9 mouse cellular contexts compared by ENCODE assay signal in the genomic region with DNA sequence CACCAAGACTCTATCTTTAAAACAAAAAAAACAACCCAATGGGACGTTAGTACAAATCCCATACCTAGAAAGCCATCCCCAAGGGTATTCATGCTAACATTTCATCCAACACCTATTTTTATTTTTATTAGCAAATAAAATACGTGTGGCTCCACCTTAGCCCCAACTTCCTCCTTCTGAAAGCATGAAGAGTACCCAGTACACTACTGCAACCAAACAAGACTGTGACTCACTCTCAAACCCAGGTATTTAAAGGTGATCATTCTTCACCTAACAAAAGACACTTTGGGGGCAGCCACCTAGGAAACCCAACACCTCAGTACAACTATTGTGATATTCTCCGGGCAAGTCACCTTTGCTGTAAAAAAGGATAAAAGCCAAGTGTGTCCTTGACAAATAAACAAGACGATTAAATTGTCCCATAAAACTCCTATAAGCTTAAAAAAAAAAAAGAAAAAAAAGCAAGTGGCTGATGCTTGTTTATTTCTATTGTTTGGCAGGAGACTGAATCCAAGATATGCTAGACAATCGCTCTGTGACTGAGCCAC. TPM values are rescaled to one million over a fixed set of nuclear protein-coding genes. Genes with fewer than 3 reads are reported as not detected.
DNase-seq lines count a peak whose midpoint lies in the region; ATAC-seq and TF ChIP-seq lines count a peak whose summit lies in the region.
"Had no signal": no experiment of that assay in that cellular context is flagged by ENCODE, and none has a peak within 500 bp of the region (broad histone marks: within the 10 kb centered on the region; RNA-seq: fewer than 3 reads in every experiment).

No protein-coding gene starts in this region.

- DNase-seq in kidney, postnatal 0 days (ENCODE audit: low spot score), result no peak
- DNase-seq in kidney, adult 11 months, result no peak
- DNase-seq in embryonic facial prominence, embryonic 10.5 days (ENCODE audit: low spot score), result no peak
- DNase-seq in layer of hippocampus, postnatal 25 days (ENCODE audit: extremely low spot score in 1 of 2, low spot score in 1 of 2), result no peak
- no peak for DNase-seq in left cerebral cortex, adult 8-10 months (ENCODE audit: low spot score in 2 of 2)
- no peak for DNase-seq in embryo, embryonic 11 days
- DNase-seq: adrenal gland, postnatal 10 days had no signal

- H3K9me3 ChIP-seq in kidney, postnatal 0 days (replicated peaks; ENCODE audit: low read length), result no peaks in the 10 kb centered on the region
- H3K9me3 ChIP-seq in embryonic facial prominence, embryonic 10.5 days, result no peaks in the 10 kb centered on the region
- no peaks in the 10 kb centered on the region for H3K9me3 ChIP-seq in intestine, embryonic 16.5 days (ENCODE audit: control insufficient read depth, low read length)
- H3K9me3 ChIP-seq in neural tube, embryonic 12.5 days, result no peaks in the 10 kb centered on the region

- 8% methylated on average over 5 of the region's 5 CpGs for WGBS in kidney, postnatal 0 days
- 36% methylated on average over 5 of the region's 5 CpGs for WGBS in embryonic facial prominence, embryonic 10.5 days
- 19% methylated on average over 5 of the region's 5 CpGs for WGBS in intestine, embryonic 16.5 days
- 34% methylated on average over 5 of the region's 5 CpGs for WGBS in neural tube, embryonic 12.5 days

- H3K27me3 ChIP-seq in kidney, postnatal 0 days (ENCODE audit: insufficient read depth, low read length), result no peaks in the 10 kb centered on the region
- no peaks in the 10 kb centered on the region for H3K27me3 ChIP-seq in embryonic facial prominence, embryonic 10.5 days (replicated peaks; ENCODE audit: low read depth, poor library complexity, severe bottlenecking)
- no peaks in the 10 kb centered on the region for H3K27me3 ChIP-seq in intestine, embryonic 16.5 days (replicated peaks; ENCODE audit: control insufficient read depth, insufficient read depth, low read length)
- H3K27me3 ChIP-seq in neural tube, embryonic 12.5 days (replicated peaks), result no peaks in the 10 kb centered on the region

- peak overlapping the region; percentile 81 for H3K4me2 ChIP-seq in kidney, postnatal 0 days (ENCODE audit: low read length)
- peak overlapping the region; percentile 55 for H3K4me2 ChIP-seq in intestine, embryonic 16.5 days (ENCODE audit: low read depth, low read length)
- H3K4me2 ChIP-seq in neural tube, embryonic 12.5 days (replicated peaks), result peak overlapping the region; percentile 66

- TF ChIP-seq CTCF in kidney, postnatal 0 days (IDR thresholded peaks at IDR 0.05; ENCODE audit: low read depth), result no peak

- H3K4me3 ChIP-seq in kidney, postnatal 0 days (replicated peaks; ENCODE audit: low read depth, low read length), result peak overlapping the region; percentile 96
- H3K4me3 ChIP-seq in embryonic facial prominence, embryonic 10.5 days, result peak overlapping the region; percentile 99
- peak overlapping the region; percentile 94 for H3K4me3 ChIP-seq in intestine, embryonic 16.5 days (ENCODE audit: low read length)
- H3K4me3 ChIP-seq in neural tube, embryonic 12.5 days, result peak overlapping the region; percentile 100

- ATAC-seq in kidney, postnatal 0 days (replicated peaks; ENCODE audit: low FRiP score, low read depth), result no peak
- ATAC-seq in intestine, embryonic 16.5 days, result no peak
- ATAC-seq in neural tube, embryonic 12.5 days (ENCODE audit: low FRiP score, low read depth), result no peak

- H3K27ac ChIP-seq in kidney, postnatal 0 days, result peak overlapping the region; percentile 95
- peak overlapping the region; percentile 99 for H3K27ac ChIP-seq in embryonic facial prominence, embryonic 10.5 days (replicated peaks)
- no peak overlapping the region for H3K27ac ChIP-seq in intestine, embryonic 16.5 days (ENCODE audit: low read length)
- peak overlapping the region; percentile 87; the same call in 1 of the 2 replicates for H3K27ac ChIP-seq in neural tube, embryonic 12.5 days

- H3K36me3 ChIP-seq in kidney, postnatal 0 days (ENCODE audit: insufficient read depth, low read length), result peaks cover 11% of the 10 kb centered on the region
- H3K36me3 ChIP-seq in embryonic facial prominence, embryonic 10.5 days (replicated peaks), result peaks cover 48% of the 10 kb centered on the region
- H3K36me3 ChIP-seq in intestine, embryonic 16.5 days (ENCODE audit: control insufficient read depth, insufficient read depth, low read length), result peaks cover 5% of the 10 kb centered on the region; the same call in 1 of the 2 replicates
- peaks cover 18% of the 10 kb centered on the region for H3K36me3 ChIP-seq in neural tube, embryonic 12.5 days

- peaks cover 4% of the 10 kb centered on the region; the same call in 1 of the 2 replicates for H3K4me1 ChIP-seq in kidney, postnatal 0 days (replicated peaks; ENCODE audit: insufficient read depth, low read length)
- H3K4me1 ChIP-seq in embryonic facial prominence, embryonic 10.5 days, result peaks cover 16% of the 10 kb centered on the region
- H3K4me1 ChIP-seq in intestine, embryonic 16.5 days (ENCODE audit: control insufficient read depth, insufficient read depth, low read length), result 0 out of 2 replicates have a peak, but pooled peaks cover 4% of the 10 kb centered on the region
- peaks cover 13% of the 10 kb centered on the region for H3K4me1 ChIP-seq in neural tube, embryonic 12.5 days

- peak overlapping the region; percentile 99 for H3K9ac ChIP-seq in kidney, postnatal 0 days (ENCODE audit: low read depth, low read length)
- peak overlapping the region; percentile 99 for H3K9ac ChIP-seq in intestine, embryonic 16.5 days (ENCODE audit: low read depth, low read length)
- H3K9ac ChIP-seq in neural tube, embryonic 12.5 days, result peak overlapping the region; percentile 99

RNA-seq across cellular contexts. Expression of a gene that starts 1.4 kb away (rescaled TPM):
- 327 and 365 TPM in 2 replicates for polyA plus RNA-seq in kidney, postnatal 0 days (2015; fragmentation: Nextera tagmentation; extraction: Ambion mirVana)
- 593 and 603 TPM in 2 replicates for polyA plus RNA-seq in embryonic facial prominence, embryonic 10.5 days (2016; fragmentation: Nextera tagmentation; extraction: Ambion mirVana)
- 362 and 396 TPM in 2 replicates for polyA plus RNA-seq in intestine, embryonic 16.5 days (2015; fragmentation: Nextera tagmentation; extraction: Ambion mirVana)
- 421 and 426 TPM in 2 replicates for polyA plus RNA-seq in neural tube, embryonic 12.5 days (2016; fragmentation: Nextera tagmentation; extraction: Ambion mirVana)
- total RNA-seq in layer of hippocampus, postnatal 25 days (2021), result 100 to 1,000 TPM; 322 to 331 TPM
- 100 to 1,000 TPM; 311 to 328 (median 321) TPM for total RNA-seq in left cerebral cortex, adult 8-10 months (2022)

RNA-seq across cellular contexts. Expression of a gene that starts 23.1 kb away (rescaled TPM):
- 0.45 and 0.93 TPM in 2 replicates for polyA plus RNA-seq in kidney, postnatal 0 days (2015; fragmentation: Nextera tagmentation; extraction: Ambion mirVana)
- 3.4 and 3.7 TPM in 2 replicates for polyA plus RNA-seq in embryonic facial prominence, embryonic 10.5 days (2016; fragmentation: Nextera tagmentation; extraction: Ambion mirVana)
- 2.1 and 2.4 TPM in 2 replicates for polyA plus RNA-seq in intestine, embryonic 16.5 days (2015; fragmentation: Nextera tagmentation; extraction: Ambion mirVana)
- 6.0 and 6.4 TPM in 2 replicates for polyA plus RNA-seq in neural tube, embryonic 12.5 days (2016; fragmentation: Nextera tagmentation; extraction: Ambion mirVana)
- 1 to 10 TPM; 2.5 to 2.6 TPM for total RNA-seq in layer of hippocampus, postnatal 25 days (2021)
- 10 to 100 TPM in 2 of 4 experiments, 1 to 10 TPM in 2; 2.3 to 10.9 (median 6.9) TPM for total RNA-seq in left cerebral cortex, adult 8-10 months (2022)

RNA-seq across cellular contexts. Expression of a gene that starts 50.5 kb away (rescaled TPM):
- polyA plus RNA-seq in kidney, postnatal 0 days (2015; fragmentation: Nextera tagmentation; extraction: Ambion mirVana), result 3.4 and 3.6 TPM in 2 replicates
- polyA plus RNA-seq in embryonic facial prominence, embryonic 10.5 days (2016; fragmentation: Nextera tagmentation; extraction: Ambion mirVana), result 5.7 and 5.9 TPM in 2 replicates
- polyA plus RNA-seq in intestine, embryonic 16.5 days (2015; fragmentation: Nextera tagmentation; extraction: Ambion mirVana), result 3.4 and 3.8 TPM in 2 replicates
- polyA plus RNA-seq in neural tube, embryonic 12.5 days (2016; fragmentation: Nextera tagmentation; extraction: Ambion mirVana), result 18.8 and 24.3 TPM in 2 replicates
- 10 to 100 TPM; 39.9 to 41.8 TPM for total RNA-seq in layer of hippocampus, postnatal 25 days (2021)
- total RNA-seq in left cerebral cortex, adult 8-10 months (2022), result 10 to 100 TPM; 58.8 to 65.9 (median 63.1) TPM

RNA-seq across cellular contexts. Expression of a gene that starts 56.7 kb away (rescaled TPM):
- 155 and 188 TPM in 2 replicates for polyA plus RNA-seq in kidney, postnatal 0 days (2015; fragmentation: Nextera tagmentation; extraction: Ambion mirVana)
- 414 and 415 TPM in 2 replicates for polyA plus RNA-seq in embryonic facial prominence, embryonic 10.5 days (2016; fragmentation: Nextera tagmentation; extraction: Ambion mirVana)
- 204 and 233 TPM in 2 replicates for polyA plus RNA-seq in intestine, embryonic 16.5 days (2015; fragmentation: Nextera tagmentation; extraction: Ambion mirVana)
- 228 and 231 TPM in 2 replicates for polyA plus RNA-seq in neural tube, embryonic 12.5 days (2016; fragmentation: Nextera tagmentation; extraction: Ambion mirVana)
- 10 to 100 TPM; 57.0 to 57.5 TPM for total RNA-seq in layer of hippocampus, postnatal 25 days (2021)
- total RNA-seq in left cerebral cortex, adult 8-10 months (2022), result 10 to 100 TPM; 54.0 to 67.3 (median 60.3) TPM
